Mouse (Mus musculus) urinary bladder, postnatal 10 days (tissue): ENCODE results near the gene Nmbr.

Experiments used
- DNase-seq: peaks from one replicate; pipeline ENCODE4 v3.0.0; 2022; ENCODE audit warnings: low spot score

Nmbr gene

GRCm38 (mm10) chr10:14705072-14706066, at the start of gene Nmbr, which contains the start of gene Vta1:
Gene Nmbr (plus strand): TSS chr10:14705591.
Gene Vta1 (minus strand): TSS chr10:14705560.
- peak; percentile 87 for DNase-seq

GRCm38 (mm10) chr10:14660875-14661274, 44.5 kb upstream of the Nmbr start:
- no peak for DNase-seq

GRCm38 (mm10) chr10:14666147-14666546, 39.2 kb upstream of the Nmbr start:
- DNase-seq, result no peak

DNA sequence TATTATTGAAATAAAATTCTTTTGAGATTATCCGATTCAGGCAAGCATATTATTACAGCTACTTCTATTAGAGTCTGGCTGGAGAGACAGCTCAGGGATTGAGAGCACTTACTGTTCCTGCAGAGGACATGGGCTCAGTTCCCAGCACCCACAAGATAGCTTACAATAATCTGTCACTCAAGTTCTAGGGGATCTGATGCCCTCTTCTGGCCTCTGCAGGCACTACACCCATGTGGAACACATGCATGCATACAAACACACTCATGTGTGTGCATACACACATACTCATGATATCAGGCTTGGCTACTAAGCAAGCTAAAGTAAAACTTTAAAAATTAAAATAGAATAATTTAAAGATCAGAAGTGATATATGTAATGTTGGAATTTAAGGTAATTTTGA, 19.7 kb upstream of the Nmbr start:
- DNase-seq, result no peak

DNA sequence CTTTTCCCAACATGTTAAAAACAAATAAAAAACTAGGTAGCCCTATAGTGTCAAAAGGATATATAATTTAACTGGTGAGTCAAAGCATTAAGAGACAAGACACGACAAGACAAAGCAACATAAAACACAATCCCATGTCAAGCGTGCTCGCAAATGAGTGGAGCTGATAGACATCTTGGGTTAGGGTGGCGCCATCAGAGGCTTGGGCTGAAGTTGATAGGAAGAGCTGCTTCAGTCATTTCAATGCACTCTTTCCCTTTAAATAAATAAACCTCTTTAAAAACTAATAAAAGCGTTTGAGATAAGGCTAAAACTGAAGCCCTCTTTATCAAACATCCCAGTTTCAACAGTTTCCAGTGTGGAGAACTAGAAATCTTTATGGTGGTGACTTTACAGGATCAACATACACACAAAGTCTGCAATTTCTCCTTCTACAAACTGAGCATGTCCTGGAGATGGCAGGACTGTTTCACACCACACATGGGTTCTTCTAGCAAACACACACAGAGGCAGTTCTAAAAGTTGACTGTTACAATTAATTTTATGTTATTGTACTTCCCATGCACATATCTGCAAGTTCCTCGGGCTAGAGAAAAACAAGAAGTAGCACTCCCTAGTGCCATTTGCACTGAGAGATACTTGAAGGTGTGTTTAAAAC, 16.5 kb upstream of the Nmbr start:
- no peak for DNase-seq

DNA sequence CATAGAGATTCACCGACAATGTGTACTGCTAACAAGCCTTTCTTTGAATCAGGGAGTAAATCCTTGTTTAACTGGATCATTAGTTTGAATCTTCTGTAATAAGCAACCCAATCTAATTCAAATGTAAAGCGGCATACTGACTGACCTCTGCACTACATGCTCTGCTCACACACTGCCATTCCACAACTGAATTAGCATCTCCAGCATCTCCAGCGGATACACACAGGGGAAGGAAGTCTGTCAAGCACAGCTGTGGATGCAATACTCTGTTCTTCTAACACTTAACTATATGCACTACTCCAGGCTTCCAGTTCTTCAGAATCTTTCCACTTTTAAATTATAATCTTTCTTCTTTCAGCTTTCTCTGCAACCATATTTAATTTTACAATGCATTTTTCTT, 15.0 kb upstream of the Nmbr start:
- DNase-seq, result no peak

GRCm38 (mm10) chr10:14703239-14703638, 2.2 kb upstream of the Nmbr start:
- no peak for DNase-seq

GRCm38 (mm10) chr10:14703830-14704420, 1.5 kb upstream of the Nmbr start:
- DNase-seq, result no peak

GRCm38 (mm10) chr10:14718114-14718513, 12.7 kb downstream of the Nmbr start, which contains the start of gene Gje1:
Gene Gje1 (minus strand): TSS chr10:14718214.
- no peak for DNase-seq

- DNase-seq, result no peak
Observed at GRCm38 (mm10) chr10:14725671-14726070, 20.3 kb downstream of the Nmbr start.

GRCm38 (mm10) chr10:14734285-14734684, 28.9 kb downstream of the Nmbr start:
- DNase-seq, result no peak

DNA sequence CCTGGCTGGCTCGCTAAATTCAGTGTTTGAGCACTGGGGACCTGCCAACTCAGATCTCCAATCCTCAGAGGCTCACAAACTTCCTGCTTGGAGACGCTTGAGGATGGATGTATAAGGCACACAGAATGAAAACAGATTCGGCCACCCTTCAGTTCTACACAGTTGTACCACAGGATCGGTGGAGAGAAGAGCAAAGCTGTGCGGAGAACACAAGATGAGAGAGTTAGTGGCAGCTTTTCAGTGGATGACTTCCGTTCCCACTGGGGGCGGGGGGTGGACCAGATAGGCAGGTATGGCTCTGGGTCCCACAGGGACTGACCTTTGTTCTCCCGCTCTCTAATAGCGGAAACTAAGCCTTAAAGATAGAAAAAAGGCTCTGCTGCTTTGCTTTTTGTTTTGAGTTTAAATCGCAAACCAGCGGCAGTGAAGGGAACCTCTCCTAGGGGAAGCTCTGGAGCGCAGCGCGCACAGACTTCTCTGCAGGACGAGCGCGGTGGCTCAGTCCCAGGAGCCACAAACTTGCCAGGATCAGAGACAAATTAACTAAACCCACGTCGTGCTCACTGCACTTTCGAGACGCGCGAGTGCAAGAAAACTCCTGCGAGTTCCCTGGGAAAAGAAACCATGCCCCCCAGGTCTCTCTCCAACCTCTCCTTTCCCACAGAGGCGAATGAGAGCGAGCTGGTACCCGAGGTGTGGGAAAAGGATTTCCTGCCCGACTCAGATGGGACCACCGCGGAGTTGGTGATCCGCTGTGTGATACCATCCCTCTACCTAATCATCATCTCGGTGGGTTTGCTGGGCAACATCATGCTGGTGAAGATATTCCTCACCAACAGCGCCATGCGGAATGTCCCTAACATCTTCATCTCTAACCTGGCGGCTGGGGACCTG, 54.5 kb downstream of the Nmbr start:
- no peak for DNase-seq

DNA sequence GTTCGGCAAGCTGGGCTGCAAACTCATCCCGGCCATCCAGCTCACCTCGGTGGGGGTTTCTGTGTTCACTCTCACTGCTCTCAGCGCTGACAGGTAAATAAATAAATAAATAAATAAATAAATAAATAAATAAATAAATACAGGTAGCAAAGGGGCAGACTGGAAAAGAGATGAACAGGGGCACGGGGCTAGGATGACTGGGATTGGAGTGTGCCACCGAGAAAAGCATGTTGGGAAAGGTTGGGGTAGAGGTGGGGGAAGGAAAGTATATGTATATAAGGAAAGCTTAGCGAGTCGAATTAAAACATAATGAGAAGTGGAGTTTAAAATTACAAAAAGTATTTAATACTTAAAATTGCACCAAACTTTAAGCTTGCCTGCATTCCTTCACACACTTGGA, 55.2 kb downstream of the Nmbr start:
- DNase-seq, result no peak

DNA sequence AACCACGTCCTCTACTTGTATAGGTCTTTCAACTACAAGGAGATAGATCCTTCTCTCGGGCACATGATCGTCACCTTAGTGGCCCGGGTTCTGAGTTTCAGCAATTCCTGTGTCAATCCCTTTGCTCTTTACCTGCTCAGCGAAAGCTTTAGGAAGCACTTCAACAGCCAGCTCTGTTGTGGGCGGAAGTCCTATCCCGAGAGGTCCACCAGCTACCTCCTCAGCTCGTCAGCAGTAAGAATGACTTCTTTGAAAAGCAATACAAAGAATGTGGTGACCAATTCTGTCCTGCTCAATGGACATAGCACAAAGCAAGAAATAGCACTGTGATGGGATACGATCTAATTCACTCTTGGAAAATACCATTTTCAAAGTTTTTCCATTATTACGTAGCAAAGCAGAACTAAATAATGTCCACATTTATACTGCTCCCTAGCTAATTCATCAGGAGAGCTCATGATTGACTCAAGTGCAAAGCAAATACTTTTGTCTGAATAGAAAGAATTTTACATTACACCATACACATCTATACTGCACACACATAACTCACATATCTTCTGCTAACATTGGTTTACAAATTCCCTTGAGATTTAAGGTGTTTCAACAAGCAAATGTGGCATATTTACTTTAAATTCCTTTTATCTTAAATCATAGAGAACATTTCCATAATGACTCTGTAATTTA, 65.0 kb downstream of the Nmbr start:
- no peak for DNase-seq

GRCm38 (mm10) chr10:14774499-14774898, 69.1 kb downstream of the Nmbr start:
- no peak for DNase-seq

- no peak for DNase-seq
Observed at GRCm38 (mm10) chr10:14789969-14790368, 84.6 kb downstream of the Nmbr start.

GRCm38 (mm10) chr10:14816970-14817369, 111.6 kb downstream of the Nmbr start:
- no peak for DNase-seq
